Mouse (Mus musculus) cerebellum, adult 9-11 months (tissue): Measurements from ENCODE around the gene Amfr.

Experiments used
- DNase-seq: peaks from one replicate; pipeline ENCODE4 v3.0.0; 2022

The Amfr gene

GRCm38 (mm10) chr8:93929233-93929632 lies 83.4 kb downstream of the Amfr start:
- no peak for DNase-seq

GRCm38 (mm10) chr8:93925513-93925912 lies 87.1 kb downstream of the Amfr start:
- no peak for DNase-seq

GRCm38 (mm10) chr8:93923897-93924334 lies 88.7 kb downstream of the Amfr start:
- DNase-seq, result peak; percentile 69
